Mouse (Mus musculus) lung, adult 2 months (tissue): ENCODE measurements around the gene Gpr107.

Source experiments
- CTCF ChIP-seq: fragments of 200-500 bp; IDR thresholded peaks from 2 replicates; pipeline ENCODE4 v1.5.1; 2011; ENCODE audit warnings: mild to moderate bottlenecking, low read length, control low read depth; ENCODE audit not compliant: insufficient read depth
- POLR2A ChIP-seq: fragments of 200-500 bp; IDR thresholded peaks from 2 replicates; pipeline ENCODE4 v1.6.1; 2011; ENCODE audit warnings: low read depth, mild to moderate bottlenecking, control low read depth, low read length, borderline replicate concordance; ENCODE audit errors: extremely low read depth

DNA sequence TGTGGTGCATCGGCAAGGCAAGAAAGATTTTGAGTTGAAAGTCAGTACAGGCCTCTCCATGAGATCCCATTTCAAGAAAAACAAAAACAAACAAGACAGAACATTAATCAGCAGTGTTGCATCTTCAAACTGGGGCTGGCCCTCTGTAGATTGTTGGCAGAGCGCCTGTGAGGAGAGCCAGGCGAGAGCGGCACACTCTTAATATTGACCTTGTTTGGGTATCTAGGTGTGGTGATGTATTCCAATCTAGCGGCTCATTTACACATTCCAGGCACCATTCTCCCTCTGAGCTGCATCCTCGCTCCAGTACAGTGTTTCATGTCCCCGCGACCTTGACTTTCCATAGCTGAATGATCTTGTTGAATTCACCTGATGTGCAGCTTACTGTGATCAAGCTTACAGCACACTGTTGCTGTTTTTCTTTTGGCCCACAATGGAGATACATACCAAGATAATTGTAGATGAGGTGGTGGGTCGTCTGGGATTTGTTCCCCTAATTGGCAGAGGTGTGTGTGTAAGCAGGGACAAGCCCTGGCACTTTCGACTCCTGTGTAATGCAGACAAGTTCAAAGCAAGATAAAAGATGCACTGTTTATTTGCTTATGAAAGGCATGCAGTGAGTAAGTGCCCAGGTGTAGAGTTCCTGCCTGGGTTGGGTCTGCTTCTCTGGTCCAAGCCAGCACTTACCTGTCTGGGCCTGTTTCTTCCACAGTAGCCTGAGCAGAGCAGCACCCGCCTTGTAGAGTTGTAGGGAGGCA, 11.4 kb downstream of the Gpr107 start:
- TF ChIP-seq CTCF (no peak), POLR2A (no peak)
